Mouse (Mus musculus): ENCODE measurements around the gene Slc13a5. TPM values are rescaled to one million over a fixed set of nuclear protein-coding genes. Genes with fewer than 3 reads are reported as not detected.

The Slc13a5 gene
- polyA plus RNA-seq, 1 experiment from 2014 or later, result 0.32 TPM

DNA sequence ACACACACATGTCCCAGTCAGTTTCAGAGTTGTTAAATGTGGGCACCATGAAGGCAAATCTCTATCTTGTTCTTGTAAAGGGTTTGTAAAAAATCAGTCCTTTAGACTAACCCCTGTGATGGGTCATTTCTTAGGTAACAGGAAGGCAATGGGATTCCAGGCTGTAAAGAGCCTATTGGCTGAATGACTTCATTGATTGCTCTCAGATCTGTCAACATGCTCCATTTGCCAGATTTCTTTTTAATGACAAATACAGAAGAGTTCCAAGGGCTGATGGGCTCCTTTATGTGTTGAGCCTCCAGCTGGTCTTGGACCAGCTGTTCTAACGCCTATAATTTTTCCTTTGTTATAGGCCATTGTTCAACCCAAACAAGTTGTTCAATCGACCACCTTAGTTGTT, 26.1 kb upstream of the Slc13a5 start:
- Histone ChIP-seq H3K4me3 (ENCODE audit: low read depth, low read length) (no peak overlapping the region), H3K36me3 (ENCODE audit: control insufficient read depth, insufficient read depth, low read length) (no peaks in the 10 kb centered on the region), H3K27me3 (ENCODE audit: control insufficient read depth, insufficient read depth, low read length) (no peaks in the 10 kb centered on the region), H3K4me1 (replicated peaks; ENCODE audit: control insufficient read depth, insufficient read depth, low read length) (no peaks in the 10 kb centered on the region), H3K9me3 (ENCODE audit: control insufficient read depth, low read length) (no peaks in the 10 kb centered on the region), H3K9ac (ENCODE audit: low read depth, low read length) (no peak overlapping the region), H3K4me2 (replicated peaks; ENCODE audit: low read depth, low read length) (no peak overlapping the region), H3K27ac (ENCODE audit: low read depth, low read length) (no peak overlapping the region)
- ATAC-seq (ENCODE audit: low FRiP score) (no peak), DNase-seq (ENCODE audit: low spot score) (no peak)
- WGBS, result 84% methylated on average over 2 of the region's 2 CpGs

DNA sequence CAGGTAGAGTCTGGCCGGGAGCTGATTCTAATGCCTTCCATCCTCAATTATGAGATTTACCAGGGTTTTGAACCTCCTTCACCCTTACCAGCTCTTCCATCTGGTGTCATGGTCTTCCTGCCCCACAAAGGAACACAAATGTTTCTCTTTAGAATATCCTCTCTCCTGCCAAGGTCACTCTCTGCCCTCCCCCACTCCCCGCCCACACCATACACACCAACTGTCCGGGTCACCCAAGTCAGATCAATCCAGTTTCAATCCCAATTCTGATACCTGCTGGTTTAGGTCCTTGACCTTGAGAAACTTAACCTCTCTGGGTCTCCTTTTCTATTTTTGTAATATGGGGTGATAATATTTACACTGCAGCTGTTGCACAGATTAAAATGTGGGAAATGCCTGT, 20.5 kb upstream of the Slc13a5 start:
- Histone ChIP-seq H3K9me3 (ENCODE audit: control insufficient read depth, low read length) (no peaks in the 10 kb centered on the region), H3K4me1 (replicated peaks; ENCODE audit: control insufficient read depth, insufficient read depth, low read length) (no peaks in the 10 kb centered on the region), H3K27ac (ENCODE audit: low read depth, low read length) (no peak overlapping the region), H3K4me2 (replicated peaks; ENCODE audit: low read depth, low read length) (no peak overlapping the region), H3K27me3 (ENCODE audit: control insufficient read depth, insufficient read depth, low read length) (no peaks in the 10 kb centered on the region), H3K9ac (ENCODE audit: low read depth, low read length) (no peak overlapping the region), H3K36me3 (ENCODE audit: control insufficient read depth, insufficient read depth, low read length) (no peaks in the 10 kb centered on the region), H3K4me3 (ENCODE audit: low read depth, low read length) (no peak overlapping the region)
- WGBS, result 81% methylated on average over 3 of the region's 3 CpGs
- DNase-seq (ENCODE audit: low spot score) (no peak), ATAC-seq (ENCODE audit: low FRiP score) (no peak)

GRCm38 (mm10) chr11:72287126-72287525, 20.1 kb upstream of the Slc13a5 start:
- no peaks in the 10 kb centered on the region for H3K9me3 ChIP-seq (ENCODE audit: control insufficient read depth, low read length)
- no peaks in the 10 kb centered on the region for H3K36me3 ChIP-seq (ENCODE audit: control insufficient read depth, insufficient read depth, low read length)
- 98% methylated on average over 2 of the region's 2 CpGs for WGBS
- no peaks in the 10 kb centered on the region for H3K27me3 ChIP-seq (ENCODE audit: control insufficient read depth, insufficient read depth, low read length)
- no peak overlapping the region for H3K4me3 ChIP-seq (ENCODE audit: low read depth, low read length)
- no peak overlapping the region for H3K4me2 ChIP-seq (replicated peaks; ENCODE audit: low read depth, low read length)
- no peak overlapping the region for H3K9ac ChIP-seq (ENCODE audit: low read depth, low read length)
- H3K27ac ChIP-seq (ENCODE audit: low read depth, low read length), result no peak overlapping the region
- ATAC-seq (ENCODE audit: low FRiP score) (no peak), DNase-seq (ENCODE audit: low spot score) (no peak)
- no peaks in the 10 kb centered on the region for H3K4me1 ChIP-seq (replicated peaks; ENCODE audit: control insufficient read depth, insufficient read depth, low read length)

DNA sequence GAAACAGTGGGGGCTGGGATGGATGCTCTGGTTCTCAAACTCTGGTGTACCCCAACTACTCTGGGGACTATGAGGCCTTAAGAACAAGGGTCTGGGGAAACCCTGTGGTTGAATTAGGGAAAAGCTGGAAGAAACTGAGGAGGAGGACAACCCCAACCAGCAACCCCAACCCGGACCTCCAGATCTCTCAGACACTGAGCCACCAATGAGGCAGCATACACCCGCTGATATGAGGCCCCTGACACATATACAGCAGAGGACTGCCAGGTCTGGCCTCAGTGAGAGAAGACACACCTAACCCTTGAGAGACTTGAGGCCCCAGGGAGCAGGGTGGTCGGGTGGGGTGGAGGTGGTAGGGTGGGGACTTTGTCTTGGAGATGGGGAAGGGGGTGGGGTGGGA, 19.6 kb upstream of the Slc13a5 start:
- H3K27me3 ChIP-seq (ENCODE audit: control insufficient read depth, insufficient read depth, low read length), result no peaks in the 10 kb centered on the region
- no peaks in the 10 kb centered on the region for H3K36me3 ChIP-seq (ENCODE audit: control insufficient read depth, insufficient read depth, low read length)
- H3K4me2 ChIP-seq (replicated peaks; ENCODE audit: low read depth, low read length), result no peak overlapping the region
- H3K9ac ChIP-seq (ENCODE audit: low read depth, low read length), result no peak overlapping the region
- no peak for DNase-seq (ENCODE audit: low spot score)
- no peak for ATAC-seq (ENCODE audit: low FRiP score)
- WGBS, result 89% methylated on average over 3 of the region's 3 CpGs
- H3K27ac ChIP-seq (ENCODE audit: low read depth, low read length), result no peak overlapping the region
- no peak overlapping the region for H3K4me3 ChIP-seq (ENCODE audit: low read depth, low read length)
- no peaks in the 10 kb centered on the region for H3K9me3 ChIP-seq (ENCODE audit: control insufficient read depth, low read length)
- no peaks in the 10 kb centered on the region for H3K4me1 ChIP-seq (replicated peaks; ENCODE audit: control insufficient read depth, insufficient read depth, low read length)

DNA sequence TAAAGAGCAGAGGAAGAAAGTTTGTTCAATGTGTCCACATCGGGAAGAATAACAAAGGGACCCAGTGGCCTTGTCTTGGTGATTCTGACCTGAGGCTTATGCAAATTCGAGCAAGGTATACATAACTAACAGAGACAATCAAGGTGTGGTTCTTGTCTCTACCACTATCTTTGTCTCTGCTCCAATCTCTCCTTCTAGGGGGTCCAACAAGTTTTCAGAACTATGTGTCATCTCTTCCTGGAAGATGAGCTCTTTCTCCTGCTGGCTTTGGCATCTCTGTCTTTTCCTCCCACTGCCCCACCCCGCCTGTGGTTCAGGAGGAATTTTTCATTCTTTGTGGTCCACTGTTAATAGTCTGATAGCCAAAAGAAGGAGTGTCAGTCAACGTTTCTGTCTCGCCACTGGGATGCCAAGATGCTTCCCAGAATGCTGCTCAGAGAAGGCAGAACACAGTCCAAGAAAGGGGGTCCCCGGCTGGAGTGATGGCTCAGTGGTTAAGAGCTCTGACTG, 19.0 kb upstream of the Slc13a5 start:
- ATAC-seq (ENCODE audit: low FRiP score) (no peak), DNase-seq (ENCODE audit: low spot score) (no peak)
- Histone ChIP-seq H3K27ac (ENCODE audit: low read depth, low read length) (no peak overlapping the region), H3K36me3 (ENCODE audit: control insufficient read depth, insufficient read depth, low read length) (no peaks in the 10 kb centered on the region), H3K9ac (ENCODE audit: low read depth, low read length) (no peak overlapping the region), H3K4me1 (replicated peaks; ENCODE audit: control insufficient read depth, insufficient read depth, low read length) (no peaks in the 10 kb centered on the region), H3K4me3 (ENCODE audit: low read depth, low read length) (no peak overlapping the region), H3K4me2 (replicated peaks; ENCODE audit: low read depth, low read length) (no peak overlapping the region), H3K27me3 (ENCODE audit: control insufficient read depth, insufficient read depth, low read length) (no peaks in the 10 kb centered on the region), H3K9me3 (ENCODE audit: control insufficient read depth, low read length) (no peaks in the 10 kb centered on the region)
- 79% methylated on average over 6 of the region's 6 CpGs for whole genome bisulfite sequencing

- Histone ChIP-seq H3K27me3 (ENCODE audit: control insufficient read depth, insufficient read depth, low read length) (no peaks in the 10 kb centered on the region), H3K4me2 (replicated peaks; ENCODE audit: low read depth, low read length) (no peak overlapping the region), H3K4me1 (replicated peaks; ENCODE audit: control insufficient read depth, insufficient read depth, low read length) (no peaks in the 10 kb centered on the region), H3K9ac (ENCODE audit: low read depth, low read length) (no peak overlapping the region), H3K27ac (ENCODE audit: low read depth, low read length) (no peak overlapping the region), H3K36me3 (ENCODE audit: control insufficient read depth, insufficient read depth, low read length) (no peaks in the 10 kb centered on the region), H3K4me3 (ENCODE audit: low read depth, low read length) (no peak overlapping the region), H3K9me3 (ENCODE audit: control insufficient read depth, low read length) (no peaks in the 10 kb centered on the region)
- 84% methylated on average over 14 of the region's 14 CpGs for WGBS
- no peak for DNase-seq (ENCODE audit: low spot score)
- no peak for ATAC-seq (ENCODE audit: low FRiP score)
Observed at GRCm38 (mm10) chr11:72284532-72285182, 17.6 kb upstream of the Slc13a5 start.

DNA sequence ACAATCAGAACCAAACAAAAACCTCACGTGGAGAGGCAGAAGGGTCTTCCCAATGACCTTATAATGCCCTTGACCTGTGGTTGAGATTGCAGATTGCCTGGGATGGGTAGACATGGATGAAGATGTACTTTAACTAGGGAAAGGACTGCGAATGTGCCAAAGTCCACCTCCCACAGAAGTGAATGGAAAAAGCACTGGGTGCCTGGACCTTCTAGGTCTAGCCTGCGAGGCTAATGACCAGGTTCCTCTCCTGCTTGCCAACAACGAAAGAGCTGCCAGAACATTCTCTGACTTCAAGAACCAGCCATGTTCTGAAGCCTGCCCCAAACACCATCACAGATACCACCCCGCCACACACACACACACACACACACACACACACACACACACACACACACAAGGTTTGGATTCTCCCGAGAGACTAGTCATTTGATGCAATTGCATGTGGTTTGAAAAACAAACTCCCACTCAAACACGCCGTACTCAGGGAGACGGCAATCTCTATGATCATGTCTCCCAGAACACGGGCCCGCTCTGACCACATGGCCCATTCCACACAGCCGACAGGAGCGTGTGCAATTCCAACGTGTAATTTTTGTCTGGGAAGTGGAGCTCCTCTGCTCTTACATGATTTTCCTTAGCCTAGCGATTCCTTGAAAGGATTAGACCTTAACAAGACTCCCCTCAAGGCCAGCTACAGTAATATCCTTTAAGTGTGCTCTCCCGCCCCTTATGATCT, 16.6 kb upstream of the Slc13a5 start:
- H3K36me3 ChIP-seq (ENCODE audit: control insufficient read depth, insufficient read depth, low read length), result no peaks in the 10 kb centered on the region
- H3K9ac ChIP-seq (ENCODE audit: low read depth, low read length), result no peak overlapping the region
- no peak for ATAC-seq (ENCODE audit: low FRiP score)
- no peak overlapping the region for H3K4me2 ChIP-seq (replicated peaks; ENCODE audit: low read depth, low read length)
- H3K4me1 ChIP-seq (replicated peaks; ENCODE audit: control insufficient read depth, insufficient read depth, low read length), result no peaks in the 10 kb centered on the region
- no peak for DNase-seq (ENCODE audit: low spot score)
- WGBS, result 93% methylated on average over 16 of the region's 16 CpGs
- H3K27me3 ChIP-seq (ENCODE audit: control insufficient read depth, insufficient read depth, low read length), result no peaks in the 10 kb centered on the region
- no peak overlapping the region for H3K27ac ChIP-seq (ENCODE audit: low read depth, low read length)
- no peak overlapping the region for H3K4me3 ChIP-seq (ENCODE audit: low read depth, low read length)
- H3K9me3 ChIP-seq (ENCODE audit: control insufficient read depth, low read length), result no peaks in the 10 kb centered on the region

DNA sequence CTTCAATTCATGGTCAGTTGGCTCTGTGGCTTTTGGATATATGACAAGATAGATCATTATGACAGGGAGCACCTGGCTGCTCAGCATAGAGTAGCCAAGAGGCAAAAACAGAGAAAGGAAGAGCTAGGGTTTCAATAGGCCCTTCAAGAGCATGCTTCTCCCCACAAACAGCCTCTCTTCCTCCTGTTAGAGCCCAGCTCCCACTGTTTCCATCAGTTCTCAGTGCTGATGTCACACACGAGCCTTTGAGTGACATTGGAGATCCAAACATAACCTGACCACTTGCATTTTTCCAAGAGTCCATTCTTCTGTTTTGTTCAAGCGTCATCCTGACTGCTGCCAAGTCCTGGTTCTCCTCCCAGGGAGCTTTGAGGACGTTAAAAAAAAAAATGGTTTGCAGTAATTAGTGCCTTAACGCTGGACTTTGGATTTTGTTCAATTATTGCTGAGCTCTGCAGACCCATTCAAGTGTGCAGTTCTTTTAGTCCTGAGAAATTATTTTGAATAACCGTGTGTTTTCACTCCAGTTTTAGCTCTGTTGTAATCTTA, 14.9 kb upstream of the Slc13a5 start:
- H3K9me3 ChIP-seq (ENCODE audit: control insufficient read depth, low read length), result no peaks in the 10 kb centered on the region
- H3K4me1 ChIP-seq (replicated peaks; ENCODE audit: control insufficient read depth, insufficient read depth, low read length), result no peaks in the 10 kb centered on the region
- no peak overlapping the region for H3K27ac ChIP-seq (ENCODE audit: low read depth, low read length)
- H3K36me3 ChIP-seq (ENCODE audit: control insufficient read depth, insufficient read depth, low read length), result no peaks in the 10 kb centered on the region
- no peak for ATAC-seq (ENCODE audit: low FRiP score)
- H3K9ac ChIP-seq (ENCODE audit: low read depth, low read length), result no peak overlapping the region
- no peak overlapping the region for H3K4me3 ChIP-seq (ENCODE audit: low read depth, low read length)
- DNase-seq (ENCODE audit: low spot score), result no peak
- no peak overlapping the region for H3K4me2 ChIP-seq (replicated peaks; ENCODE audit: low read depth, low read length)
- H3K27me3 ChIP-seq (ENCODE audit: control insufficient read depth, insufficient read depth, low read length), result no peaks in the 10 kb centered on the region
- WGBS, result 76% methylated on average over 5 of the region's 5 CpGs

Data from hindbrain, embryonic 11.5 days (tissue).